ENCODE assay signal across 20 mouse cellular contexts in the genomic region with DNA sequence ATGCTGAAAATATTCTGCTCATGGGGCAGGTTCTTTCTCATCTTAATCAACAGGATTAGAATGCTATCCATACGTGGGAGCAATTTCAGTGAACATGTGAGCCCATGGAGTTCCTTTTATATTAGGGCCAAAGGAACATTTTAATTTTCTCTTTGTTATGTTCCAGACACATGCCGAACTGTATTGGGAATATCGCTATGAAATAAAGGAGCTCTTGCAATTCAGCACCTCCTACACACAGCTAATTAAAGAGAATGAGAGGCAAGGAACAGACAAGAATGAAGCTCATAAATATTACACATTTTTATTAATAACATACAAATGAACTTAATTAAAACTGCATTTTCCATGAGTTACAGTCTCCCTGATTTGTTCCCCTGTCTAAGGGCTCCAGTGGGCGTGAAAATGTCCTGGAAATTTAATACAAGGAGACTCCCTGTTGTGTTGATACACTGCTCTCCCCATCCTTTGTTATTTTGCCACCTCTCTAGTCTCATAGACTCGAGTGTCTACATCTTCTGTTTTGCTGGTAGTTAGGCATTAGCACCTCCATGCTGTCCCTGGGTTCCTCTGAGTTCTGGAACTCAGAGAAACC.
DNase-seq lines count a peak whose midpoint lies in the region; ATAC-seq and TF ChIP-seq lines count a peak whose summit lies in the region.
"Had no signal": no experiment of that assay in that cellular context is flagged by ENCODE, and none has a peak within 500 bp of the region (broad histone marks: within the 10 kb centered on the region; RNA-seq: fewer than 3 reads in every experiment).

No protein-coding gene starts in this region.

- no peaks in the 10 kb centered on the region for H3K4me1 ChIP-seq in hindbrain, embryonic 15.5 days (replicated peaks)
- no peaks in the 10 kb centered on the region for H3K4me1 ChIP-seq in hindbrain, embryonic 11.5 days (replicated peaks; ENCODE audit: control insufficient read depth, insufficient read depth, low read length)
- 0 out of 2 replicates have a peak, but pooled peaks cover 6% of the 10 kb centered on the region for H3K4me1 ChIP-seq in neural tube, embryonic 14.5 days (ENCODE audit: control insufficient read depth, insufficient read depth, low read length)

- no peak for TF ChIP-seq CTCF in brain, embryonic 14.5 days (IDR thresholded peaks at IDR 0.05; ENCODE audit: borderline replicate concordance, extremely low read depth, insufficient read depth, insufficient read length)

- no peaks in the 10 kb centered on the region for H3K9me3 ChIP-seq in hindbrain, embryonic 15.5 days
- no peaks in the 10 kb centered on the region for H3K9me3 ChIP-seq in hindbrain, embryonic 11.5 days (ENCODE audit: control insufficient read depth, low read length)
- H3K9me3 ChIP-seq in neural tube, embryonic 14.5 days (ENCODE audit: control insufficient read depth, low read length), result no peaks in the 10 kb centered on the region; the same call in 1 of the 2 replicates
- H3K9me3 ChIP-seq: forebrain, embryonic 10.5 days had no signal

- 0 out of 2 replicates have a peak overlapping the region, but pooled peaks have one; percentile 3 for H3K27ac ChIP-seq in hindbrain, embryonic 15.5 days (replicated peaks)
- H3K27ac ChIP-seq in hindbrain, embryonic 11.5 days (ENCODE audit: low read depth, low read length), result no peak overlapping the region
- no peak overlapping the region; the same call in 1 of the 2 replicates for H3K27ac ChIP-seq in neural tube, embryonic 14.5 days (ENCODE audit: low read depth, low read length)
- H3K27ac ChIP-seq: forebrain, embryonic 10.5 days; macrophage had no signal

- no peak overlapping the region for H3K4me3 ChIP-seq in hindbrain, embryonic 15.5 days
- H3K4me3 ChIP-seq in hindbrain, embryonic 11.5 days (ENCODE audit: low read depth, low read length), result no peak overlapping the region
- H3K4me3 ChIP-seq in neural tube, embryonic 14.5 days (ENCODE audit: low read depth, low read length), result no peak overlapping the region
- H3K4me3 ChIP-seq: forebrain, embryonic 10.5 days; myocyte had no signal

- no peak overlapping the region for H3K4me2 ChIP-seq in hindbrain, embryonic 15.5 days
- no peak overlapping the region for H3K4me2 ChIP-seq in hindbrain, embryonic 11.5 days (replicated peaks; ENCODE audit: low read depth, low read length)
- H3K4me2 ChIP-seq in neural tube, embryonic 14.5 days (ENCODE audit: low read depth, low read length), result no peak overlapping the region
- H3K4me2 ChIP-seq: heart, embryonic 11.5 days; liver, embryonic 11.5 days had no signal

- H3K9ac ChIP-seq in hindbrain, embryonic 15.5 days, result no peak overlapping the region
- no peak overlapping the region for H3K9ac ChIP-seq in hindbrain, embryonic 11.5 days (ENCODE audit: low read depth, low read length)
- no peak overlapping the region for H3K9ac ChIP-seq in neural tube, embryonic 14.5 days (replicated peaks; ENCODE audit: low read depth, low read length)
- H3K9ac ChIP-seq: liver, postnatal 0 days had no signal

- H3K36me3 ChIP-seq in hindbrain, embryonic 15.5 days, result no peaks in the 10 kb centered on the region
- H3K36me3 ChIP-seq in hindbrain, embryonic 11.5 days (ENCODE audit: control insufficient read depth, insufficient read depth, low read length), result no peaks in the 10 kb centered on the region
- H3K36me3 ChIP-seq in neural tube, embryonic 14.5 days (ENCODE audit: control insufficient read depth, insufficient read depth, low read length), result no peaks in the 10 kb centered on the region
- H3K36me3 ChIP-seq: forebrain, embryonic 10.5 days had no signal

- no peaks in the 10 kb centered on the region for H3K27me3 ChIP-seq in hindbrain, embryonic 15.5 days
- H3K27me3 ChIP-seq in hindbrain, embryonic 11.5 days (ENCODE audit: control insufficient read depth, insufficient read depth, low read length), result no peaks in the 10 kb centered on the region
- H3K27me3 ChIP-seq in neural tube, embryonic 14.5 days (ENCODE audit: control insufficient read depth, insufficient read depth, low read length), result no peaks in the 10 kb centered on the region

- ATAC-seq in hindbrain, embryonic 15.5 days (ENCODE audit: low FRiP score, low read depth), result peak; percentile 86
- ATAC-seq in hindbrain, embryonic 11.5 days (ENCODE audit: low FRiP score), result no peak
- peak; percentile 89 for ATAC-seq in neural tube, embryonic 14.5 days (ENCODE audit: low read depth)
- ATAC-seq: liver, postnatal 0 days; lung, postnatal 0 days had no signal

- WGBS in hindbrain, embryonic 15.5 days, result 44% methylated on average over 5 of the region's 5 CpGs
- WGBS in hindbrain, embryonic 11.5 days, result 67% methylated on average over 5 of the region's 5 CpGs
- 43% methylated on average over 5 of the region's 5 CpGs for WGBS in neural tube, embryonic 14.5 days

- DNase-seq in hindbrain, embryonic 11.5 days (ENCODE audit: low spot score), result no peak
- DNase-seq in brain, adult 2 months (ENCODE audit: low read depth, low spot score), result peak; percentile 52
- DNase-seq in brain, embryonic 14.5 days (ENCODE audit: low read depth), result peak; percentile 52
- DNase-seq in spleen, adult 18-20 months, result no peak
- DNase-seq in thymus, postnatal 0 days (ENCODE audit: low spot score), result no peak
- DNase-seq: adrenal gland, adult 2 months; cerebellum, adult 18-20 months; cerebellum, postnatal 14 days; kidney, adult 18-20 months; kidney, postnatal 14 days; liver, postnatal 0 days; thymus, postnatal 14 days had no signal

- TF ChIP-seq POLR2A in brain, embryonic 14.5 days (IDR thresholded peaks at IDR 0.05; ENCODE audit: borderline replicate concordance, extremely low read depth, insufficient read depth, insufficient read length, poor library complexity, severe bottlenecking), result no peak

Comparison
In these comparisons a context has a peak if more than half of its experiments do, and no peak if none do; other contexts are left out.
1. DNase-seq: peak in brain, adult 2 months (single experiment) and brain, embryonic 14.5 days (single experiment); none in hindbrain, embryonic 11.5 days (single experiment), spleen, adult 18-20 months (0 of 2) and thymus, postnatal 0 days (single experiment).